Mouse (Mus musculus) kidney, embryonic 14.5 days (tissue): ENCODE results near the gene Preb. TPM values are rescaled to one million over a fixed set of nuclear protein-coding genes. Genes with fewer than 3 reads are reported as not detected.

Experiments used
- ATAC-seq: fragments of 200-750 bp; cut with Nextera tagmentation; 2 replicates; pipeline ENCODE4 v1.8.0; 2017; ENCODE audit warnings: moderate number of reproducible peaks, mild to moderate bottlenecking, moderate TSS enrichment, moderate library complexity; ENCODE audit not compliant: low FRiP score, low TSS enrichment
- H3K27ac ChIP-seq: fragments of 300-500 bp; sonication (generic); 2 replicates; pipeline ENCODE4 v1.5.1; 2014; ENCODE audit warnings: low read depth, mild to moderate bottlenecking, low read length, moderate library complexity, mixed read lengths
- H3K27me3 ChIP-seq: fragments of 300-500 bp; sonication (generic); 2 replicates; pipeline ENCODE4 v1.6.1; 2014; ENCODE audit warnings: mild to moderate bottlenecking, low read length; ENCODE audit not compliant: control insufficient read depth, insufficient read depth
- H3K36me3 ChIP-seq: fragments of 300-500 bp; sonication (generic); 2 replicates; pipeline ENCODE4 v1.6.1; 2014; ENCODE audit warnings: low read length, mixed read lengths; ENCODE audit not compliant: control insufficient read depth, insufficient read depth
- H3K4me1 ChIP-seq: fragments of 300-500 bp; sonication (generic); 2 replicates; pipeline ENCODE4 v1.6.1; 2014; ENCODE audit warnings: low read length, mixed read lengths; ENCODE audit not compliant: control insufficient read depth, insufficient read depth
- H3K4me2 ChIP-seq: fragments of 300-500 bp; sonication (generic); replicated peaks from 2 replicates; pipeline ENCODE4 v1.6.1; 2014; ENCODE audit warnings: low read depth, mild to moderate bottlenecking, low read length
- H3K4me3 ChIP-seq: fragments of 300-500 bp; sonication (generic); 2 replicates; pipeline ENCODE4 v1.5.1; 2014; ENCODE audit warnings: mild to moderate bottlenecking, low read length
- H3K9ac ChIP-seq: fragments of 300-500 bp; sonication (generic); 2 replicates; pipeline ENCODE4 v1.6.1; 2014; ENCODE audit warnings: low read depth, mild to moderate bottlenecking, low read length, moderate library complexity
- H3K9me3 ChIP-seq: fragments of 300-500 bp; sonication (generic); 2 replicates; pipeline ENCODE4 v1.6.1; 2016; ENCODE audit warnings: low read length; ENCODE audit not compliant: control insufficient read depth
- WGBS: fragments of 180-500 bp; shearing (Covaris S2); extraction: QIAGEN DNeasy Blood & Tissue Kit; methylation state at CpG from one replicate; pipeline ENCODE4 v1.1.7; 2014; 5-methylcytosine and 5-hydroxymethylcytosine counted together
- polyA plus RNA-seq: library from polyadenylated mRNA; unstranded; fragments of >200 nt; fragmentation: Nextera tagmentation; extraction: Ambion mirVana; gene quantifications from 2 replicates; pipeline ENCODE4 v1.2.1, GENCODE M21; 2014

Preb gene
- polyA plus RNA-seq, 1 experiment from 2014 or later, result 97.6 TPM

DNA sequence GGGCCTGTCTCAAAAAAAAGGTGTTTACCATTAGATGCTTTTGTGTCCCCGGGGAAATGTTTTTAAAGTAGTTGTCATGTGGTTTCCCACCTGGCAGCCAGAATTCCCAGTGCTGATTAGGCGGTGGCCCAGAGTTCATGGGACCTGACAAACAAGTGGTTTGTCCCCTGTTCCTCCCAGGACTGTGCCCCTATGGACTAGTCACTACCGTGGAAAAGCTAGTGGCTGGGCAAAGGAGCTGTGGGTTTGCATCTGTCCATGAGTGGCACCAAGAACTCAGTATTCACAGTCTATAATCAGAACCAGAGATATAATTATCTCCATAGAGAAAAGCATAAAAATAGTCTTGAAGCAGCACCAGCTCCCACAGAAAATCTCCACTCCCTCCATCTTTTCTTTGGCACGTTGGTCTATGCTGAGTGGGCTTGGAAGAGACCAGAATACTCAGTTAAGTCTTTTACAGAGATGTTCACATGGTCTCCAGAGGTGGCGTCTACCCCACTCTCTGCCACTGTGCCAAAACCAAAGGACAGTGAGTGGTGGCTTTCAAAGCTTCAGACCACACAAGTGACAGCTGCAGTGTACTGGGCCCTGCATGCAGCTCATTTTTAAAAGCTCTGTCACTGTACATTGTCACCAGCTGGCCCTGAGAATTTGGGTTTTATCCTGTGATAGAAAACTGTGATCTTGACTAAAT lies 33.0 kb upstream of the Preb start:
- ATAC-seq, result no peak
- Histone ChIP-seq H3K36me3 (no peaks in the 10 kb centered on the region), H3K27me3 (no peaks in the 10 kb centered on the region; the same call in 1 of the 2 replicates)

GRCm38 (mm10) chr5:30982357-30982756 lies 22.2 kb upstream of the Preb start:
- no peak overlapping the region for H3K9ac ChIP-seq
- 26% methylated on average over 2 of the region's 2 CpGs for WGBS
- H3K4me2 ChIP-seq, result no peak overlapping the region
- no peaks in the 10 kb centered on the region for H3K36me3 ChIP-seq
- no peaks in the 10 kb centered on the region for H3K9me3 ChIP-seq
- no peaks in the 10 kb centered on the region for H3K27me3 ChIP-seq
- ATAC-seq, result no peak
- H3K4me1 ChIP-seq, result no peaks in the 10 kb centered on the region
- no peak overlapping the region for H3K4me3 ChIP-seq
- no peak overlapping the region for H3K27ac ChIP-seq

More for the DNA sequence above, 33.0 kb upstream of the Preb start:
- Histone ChIP-seq H3K9ac (no peak overlapping the region), H3K4me1 (no peaks in the 10 kb centered on the region), H3K27ac (no peak overlapping the region), H3K4me2 (no peak overlapping the region), H3K4me3 (no peak overlapping the region), H3K9me3 (no peaks in the 10 kb centered on the region)
- WGBS, result 81% methylated on average over 5 of the region's 5 CpGs

- H3K27ac ChIP-seq, result peak overlapping the region; percentile 38; the same call in 1 of the 2 replicates
- H3K4me3 ChIP-seq, result no peak overlapping the region
- H3K9me3 ChIP-seq, result no peaks in the 10 kb centered on the region
- H3K9ac ChIP-seq, result no peak overlapping the region
- no peaks in the 10 kb centered on the region for H3K36me3 ChIP-seq
- peaks cover 15% of the 10 kb centered on the region; the same call in 1 of the 2 replicates for H3K4me1 ChIP-seq
- WGBS, result 35% methylated on average over 9 of the region's 9 CpGs
- H3K27me3 ChIP-seq, result no peaks in the 10 kb centered on the region
- H3K4me2 ChIP-seq, result no peak overlapping the region
- ATAC-seq, result peak; percentile 93
Measured at GRCm38 (mm10) chr5:30974870-30975656, 14.9 kb upstream of the Preb start.

- H3K4me1 ChIP-seq, result peaks cover 7% of the 10 kb centered on the region; the same call in 1 of the 2 replicates
Measured at GRCm38 (mm10) chr5:30969440-30969839, 9.3 kb upstream of the Preb start.

DNA sequence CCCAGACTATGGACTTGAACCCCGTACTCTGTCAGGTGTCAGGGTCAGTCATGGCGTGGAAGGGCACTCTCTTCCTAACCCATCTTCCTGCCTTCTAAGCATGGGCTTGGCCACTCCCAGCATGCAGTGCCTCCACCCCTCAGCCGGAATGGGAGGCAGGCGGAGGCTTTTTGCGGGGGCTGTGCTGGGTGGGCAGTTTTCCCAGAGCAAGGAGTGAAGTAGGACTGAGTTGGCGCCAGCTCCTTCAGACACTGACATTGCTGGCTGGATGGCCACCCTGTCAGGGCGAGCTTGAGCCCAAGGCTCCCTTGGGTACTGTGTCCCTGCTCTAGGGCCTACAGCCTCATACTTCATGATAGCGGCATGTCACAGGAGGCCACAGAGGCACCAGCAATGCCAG lies 8.3 kb upstream of the Preb start, which contains the start of gene Tcf23:
Gene Tcf23, plus strand, starts transcription at position 247 of the 400 bp plus-strand sequence.
- Histone ChIP-seq H3K9ac (no peak within 1 kb of the TSS), H3K4me2 (no peak within 1 kb of the TSS), H3K27ac (no peak within 1 kb of the TSS), H3K36me3 (no peaks in the 10 kb centered on the region), H3K27me3 (no peaks in the 10 kb centered on the region), H3K4me3 (no peak within 1 kb of the TSS), H3K9me3 (no peaks in the 10 kb centered on the region), H3K4me1 (peaks cover 3% of the 10 kb centered on the region; the same call in 1 of the 2 replicates)
- peak; percentile 22; the same call in 1 of the 2 replicates for ATAC-seq
- WGBS, result 64% methylated on average over 8 of the region's 8 CpGs

More at GRCm38 (mm10) chr5:30969440-30969839, 9.3 kb upstream of the Preb start:
- no peak overlapping the region for H3K27ac ChIP-seq
- H3K4me3 ChIP-seq, result no peak overlapping the region
- no peaks in the 10 kb centered on the region for H3K9me3 ChIP-seq
- WGBS, result 76% methylated on average over 2 of the region's 2 CpGs
- no peak overlapping the region for H3K4me2 ChIP-seq
- no peaks in the 10 kb centered on the region for H3K27me3 ChIP-seq
- no peak for ATAC-seq
- no peaks in the 10 kb centered on the region for H3K36me3 ChIP-seq
- no peak overlapping the region for H3K9ac ChIP-seq

GRCm38 (mm10) chr5:30966189-30966588 lies 6.0 kb upstream of the Preb start:
- Histone ChIP-seq H3K9me3 (no peaks in the 10 kb centered on the region), H3K36me3 (no peaks in the 10 kb centered on the region), H3K4me3 (no peak overlapping the region), H3K27me3 (no peaks in the 10 kb centered on the region), H3K4me2 (no peak overlapping the region), H3K4me1 (peaks cover 3% of the 10 kb centered on the region; the same call in 1 of the 2 replicates), H3K27ac (no peak overlapping the region), H3K9ac (no peak overlapping the region)
- ATAC-seq, result no peak
- WGBS, result 86% methylated on average over 4 of the region's 4 CpGs

DNA sequence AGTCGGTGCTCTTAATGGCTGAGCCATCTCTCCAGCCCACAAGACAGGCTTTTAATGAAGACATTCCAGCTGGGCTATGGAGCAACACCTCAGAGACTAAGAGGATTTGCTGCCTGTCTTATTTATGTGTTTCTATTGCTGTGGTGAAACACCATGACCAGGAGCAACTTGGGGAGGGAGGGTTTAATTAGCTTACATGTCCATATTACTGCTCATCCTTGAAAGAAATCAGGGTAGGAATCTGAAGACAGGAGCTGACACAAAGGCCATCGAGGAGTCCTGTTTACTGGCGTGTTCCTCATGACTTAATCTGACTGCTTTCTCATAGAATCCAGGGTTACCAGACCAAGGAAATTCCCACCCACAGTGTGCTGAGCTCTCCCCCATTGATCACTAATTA lies 3.8 kb upstream of the Preb start:
- Histone ChIP-seq H3K4me1 (peaks cover 8% of the 10 kb centered on the region; the same call in 1 of the 2 replicates), H3K4me2 (no peak overlapping the region), H3K36me3 (no peaks in the 10 kb centered on the region), H3K27me3 (no peaks in the 10 kb centered on the region), H3K9ac (no peak overlapping the region), H3K27ac (no peak overlapping the region), H3K4me3 (no peak overlapping the region), H3K9me3 (no peaks in the 10 kb centered on the region)
- ATAC-seq, result no peak
- 44% methylated on average over 3 of the region's 3 CpGs for WGBS

DNA sequence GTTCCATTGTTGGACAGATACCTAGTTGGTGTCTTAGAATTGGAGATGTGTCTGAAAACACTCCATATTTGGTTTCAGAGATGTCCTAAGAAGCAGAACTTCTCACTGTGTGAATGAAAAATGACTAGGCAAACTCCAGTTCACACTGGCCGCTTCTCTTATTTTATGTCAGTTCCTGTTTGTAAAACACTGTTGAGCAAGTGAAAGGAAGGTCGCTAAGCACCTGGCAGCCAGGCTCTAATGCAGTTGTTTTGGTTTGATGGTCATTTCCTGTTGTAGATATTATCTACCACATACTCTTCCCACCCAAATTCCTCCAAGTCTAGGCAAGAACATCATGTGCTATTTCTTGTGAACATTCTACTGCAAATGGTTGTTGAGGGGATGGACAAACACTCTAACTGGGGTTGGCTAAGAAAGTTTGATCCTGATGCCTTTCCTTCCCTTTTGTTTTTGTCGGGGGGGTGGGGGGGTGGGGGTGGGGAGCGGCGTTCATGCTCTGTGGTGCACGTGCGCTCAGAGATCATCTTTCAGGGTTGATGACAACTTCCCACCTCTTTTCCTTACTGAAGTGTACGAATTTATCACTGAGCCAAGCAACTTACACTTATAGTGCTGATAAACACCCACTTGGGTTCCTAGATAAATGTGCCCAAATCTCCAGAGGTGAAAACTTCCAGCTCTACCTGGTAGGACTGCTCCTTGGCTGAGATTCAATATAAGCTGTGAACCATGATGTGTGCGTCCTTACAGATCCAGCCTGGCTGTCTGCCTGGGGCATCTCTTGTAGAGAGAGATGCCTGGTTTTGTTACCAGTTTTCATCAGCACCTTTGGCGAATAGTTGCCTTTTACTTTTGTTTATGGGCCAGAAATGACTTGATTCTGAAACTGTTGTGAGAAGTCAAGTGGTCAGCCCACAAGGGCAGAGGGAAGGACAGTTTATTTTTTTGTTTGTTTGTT lies 1.7 kb upstream of the Preb start:
- H3K9ac ChIP-seq, result no peak overlapping the region
- no peak overlapping the region; the same call in 1 of the 2 replicates for H3K27ac ChIP-seq
- ATAC-seq, result no peak
- WGBS, result 61% methylated on average over 10 of the region's 10 CpGs
- no peak overlapping the region for H3K4me2 ChIP-seq
- no peaks in the 10 kb centered on the region for H3K27me3 ChIP-seq
- H3K36me3 ChIP-seq, result peaks cover 14% of the 10 kb centered on the region; the same call in 1 of the 2 replicates
- H3K4me3 ChIP-seq, result no peak overlapping the region
- no peaks in the 10 kb centered on the region for H3K9me3 ChIP-seq
- H3K4me1 ChIP-seq, result peaks cover 18% of the 10 kb centered on the region
